Mouse (Mus musculus): ENCODE measurements around the gene Bag6.
A peak's percentile ranks its signal among the peaks of the same experiment; 100 is the strongest.

Gene Bag6

DNA sequence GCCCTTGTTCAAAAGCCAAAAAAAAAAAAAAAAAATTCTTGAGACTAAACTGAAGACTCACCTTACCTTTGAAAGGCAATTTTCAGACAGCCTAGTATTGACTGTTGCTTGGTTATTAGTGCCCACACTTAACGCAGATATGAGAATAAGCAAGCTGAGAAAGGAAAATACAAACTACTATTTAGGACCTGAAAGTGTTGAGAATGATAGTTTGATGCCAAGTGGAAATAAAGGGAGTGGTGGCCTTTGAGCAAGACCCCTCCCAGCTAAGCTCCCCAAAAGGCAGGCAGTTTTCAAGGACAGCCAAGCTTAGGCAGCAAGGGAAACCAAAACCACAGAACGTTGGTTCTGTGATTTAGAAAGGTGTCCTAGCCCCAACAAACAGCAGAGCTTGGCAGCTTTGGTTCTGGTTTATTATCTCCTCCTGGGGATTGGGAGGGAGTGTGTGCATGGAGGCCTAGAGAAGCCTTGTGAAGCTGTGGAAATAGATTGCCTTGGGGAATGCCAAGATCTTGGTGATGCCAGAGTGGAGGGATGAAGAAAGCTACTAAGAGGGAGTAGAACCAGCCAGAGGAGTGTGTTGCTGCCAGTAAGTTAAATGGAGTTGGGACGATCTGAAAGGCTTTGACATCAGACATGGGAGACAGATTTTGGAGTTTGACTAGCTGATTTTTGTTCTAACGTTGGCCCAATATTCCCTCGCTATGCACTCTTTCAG is 13.1 kb downstream of the Bag6 start:
- no peak for DNase-seq

DNA sequence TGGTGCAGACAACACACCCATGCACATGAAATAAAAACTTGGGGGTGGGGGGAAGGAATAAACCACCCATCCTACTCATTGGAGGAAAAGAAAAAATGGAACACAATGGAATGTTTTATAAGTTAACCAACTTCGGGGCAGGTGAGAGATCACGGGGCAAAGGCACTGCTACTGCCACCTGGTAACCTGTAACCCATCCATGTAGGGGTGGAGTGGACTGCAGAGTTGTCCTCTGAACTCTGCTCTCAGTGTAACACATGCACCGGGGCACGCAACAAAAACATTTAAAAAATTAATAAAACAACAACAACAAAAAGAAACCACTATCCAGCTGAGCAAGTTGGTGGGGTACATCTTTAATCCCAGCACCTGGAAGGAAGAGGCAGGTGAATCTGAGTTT is 17.1 kb downstream of the Bag6 start:
- no peak for DNase-seq

DNA sequence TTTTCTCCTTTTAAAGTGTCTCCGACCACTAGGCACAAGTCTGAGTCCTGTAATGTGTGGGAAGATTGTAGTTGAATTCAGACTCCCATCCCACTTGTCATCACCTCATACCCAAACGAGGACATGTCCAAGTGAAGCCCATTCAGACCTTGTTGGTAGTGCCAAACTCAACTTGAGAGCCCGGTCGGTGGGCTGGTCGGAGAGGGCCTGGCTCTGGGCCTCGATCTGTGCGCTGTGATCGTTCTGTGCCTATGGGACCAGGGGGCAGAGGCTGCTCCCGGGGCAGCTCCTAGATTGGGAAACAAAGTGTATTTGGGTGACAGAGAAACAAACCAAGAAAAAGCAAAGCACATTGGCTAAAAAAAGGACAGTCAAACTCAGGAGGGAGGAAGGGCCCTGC is 18.1 kb downstream of the Bag6 start:
- DNase-seq: no peak

DNA sequence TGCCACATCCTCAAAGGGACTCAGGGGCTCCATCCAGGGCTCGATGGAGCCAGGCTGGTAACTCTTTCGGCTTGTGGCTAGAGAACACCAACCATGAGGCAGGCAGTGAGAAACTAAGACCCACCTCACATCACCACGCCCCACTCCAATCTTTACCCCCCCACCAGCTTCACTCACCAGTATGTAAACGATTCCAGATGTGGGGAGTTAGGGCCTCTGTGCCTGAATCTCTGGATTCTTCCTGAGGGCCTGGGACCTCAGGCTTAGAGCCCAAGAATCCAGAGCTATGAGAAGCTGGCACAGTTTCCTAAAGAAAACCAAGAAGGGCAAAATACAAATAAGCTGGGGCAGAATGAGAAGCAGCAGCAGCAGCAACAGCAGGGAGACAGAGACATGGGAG is 19.0 kb downstream of the Bag6 start:
- DNase-seq: no peak

DNA sequence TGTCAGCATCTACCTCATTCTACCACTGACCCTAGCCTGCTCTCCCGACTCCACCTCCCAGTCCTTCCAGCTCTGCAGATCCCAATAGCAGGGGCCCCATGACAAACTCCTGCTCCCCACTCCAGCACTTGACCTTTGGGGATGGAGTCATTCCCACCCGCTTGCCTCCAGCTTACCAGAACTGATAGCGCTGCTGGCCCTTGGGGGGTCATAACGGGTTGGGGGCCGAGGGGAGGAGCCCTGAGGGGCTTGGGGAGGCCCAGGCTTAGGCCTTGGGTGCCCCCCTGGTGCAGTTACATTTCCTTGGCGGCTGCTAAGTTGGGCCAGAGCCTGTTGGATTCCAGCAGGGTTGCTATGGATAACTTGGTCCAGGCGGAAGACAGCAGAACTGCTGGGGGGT is 19.6 kb downstream of the Bag6 start:
- DNase-seq: no peak

DNA sequence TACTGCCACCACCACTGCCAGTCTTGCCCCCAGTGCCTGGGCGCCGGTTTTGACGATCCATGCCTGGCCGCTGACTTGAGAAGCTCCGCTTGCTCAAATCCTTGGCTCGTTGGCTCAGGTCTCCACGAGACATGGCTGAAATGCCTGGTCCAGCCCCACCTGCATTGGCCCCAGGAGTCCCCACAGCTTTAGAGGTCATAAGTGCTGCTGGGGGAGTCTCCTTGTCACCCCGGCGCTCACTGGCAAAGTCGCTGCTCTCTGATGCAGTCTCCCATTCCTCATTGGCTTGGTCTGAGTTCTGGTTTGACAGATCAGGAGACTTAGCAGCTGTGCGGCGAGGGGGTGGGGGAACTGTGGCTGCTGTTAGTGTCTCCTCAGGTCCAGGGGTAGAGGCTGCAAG is 20.5 kb downstream of the Bag6 start:
- DNase-seq: no peak

DNA sequence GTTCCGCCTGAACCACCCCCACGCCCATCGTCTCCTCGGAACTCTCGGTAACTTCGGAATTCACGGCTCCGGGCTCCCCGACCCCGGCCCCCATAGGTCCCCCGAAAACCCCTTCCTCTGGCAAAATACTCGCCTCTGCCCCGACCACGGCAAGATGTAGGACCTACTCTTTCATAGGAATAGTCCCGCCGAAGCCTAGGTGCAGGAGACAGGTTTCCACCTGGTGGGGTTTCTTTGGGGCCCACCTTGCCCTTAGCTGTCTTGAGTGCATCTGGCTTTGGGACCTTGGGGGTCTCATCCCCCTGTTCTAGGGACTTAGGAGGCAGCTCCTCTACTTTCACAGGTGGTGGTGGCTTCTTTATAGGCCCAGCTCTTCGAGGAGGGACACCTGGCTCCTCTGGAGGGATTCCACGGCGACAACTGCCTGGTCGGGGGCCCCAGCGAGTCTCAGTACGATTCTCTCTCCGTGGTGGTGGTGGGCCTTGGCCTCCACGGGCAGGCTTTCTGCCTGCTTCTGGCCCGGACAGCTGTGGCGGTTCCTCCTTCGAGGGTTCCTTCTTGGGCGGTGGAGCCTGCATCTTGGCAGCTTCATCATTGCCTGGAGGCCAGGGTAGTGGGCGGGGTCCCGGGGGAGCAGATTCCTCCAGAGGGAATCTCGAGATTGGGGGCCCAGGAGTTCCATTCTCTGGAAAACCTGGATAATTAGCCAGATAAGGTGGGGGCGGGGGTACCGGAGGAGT is 21.7 kb downstream of the Bag6 start:
- DNase-seq: no peak

DNA sequence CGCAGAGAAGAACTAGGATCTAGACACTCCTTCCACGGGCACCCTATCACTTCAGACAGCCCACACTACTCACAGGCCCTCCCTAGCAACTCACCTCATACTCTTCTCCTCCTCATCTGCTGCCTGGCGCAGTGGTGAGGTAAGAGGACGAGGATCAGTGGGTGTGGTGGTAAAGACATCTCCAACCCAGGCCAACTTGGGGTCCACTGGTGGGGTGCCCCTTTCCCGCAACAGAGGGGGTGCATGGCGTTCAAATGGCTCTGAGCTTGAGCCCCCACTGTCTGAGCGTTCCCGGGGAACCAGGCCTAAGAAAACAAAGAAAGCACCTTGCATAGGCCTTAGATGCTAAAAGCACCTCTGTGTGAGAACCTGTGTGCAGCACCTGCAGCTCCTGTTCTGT is 22.3 kb downstream of the Bag6 start:
- no peak for DNase-seq

DNA sequence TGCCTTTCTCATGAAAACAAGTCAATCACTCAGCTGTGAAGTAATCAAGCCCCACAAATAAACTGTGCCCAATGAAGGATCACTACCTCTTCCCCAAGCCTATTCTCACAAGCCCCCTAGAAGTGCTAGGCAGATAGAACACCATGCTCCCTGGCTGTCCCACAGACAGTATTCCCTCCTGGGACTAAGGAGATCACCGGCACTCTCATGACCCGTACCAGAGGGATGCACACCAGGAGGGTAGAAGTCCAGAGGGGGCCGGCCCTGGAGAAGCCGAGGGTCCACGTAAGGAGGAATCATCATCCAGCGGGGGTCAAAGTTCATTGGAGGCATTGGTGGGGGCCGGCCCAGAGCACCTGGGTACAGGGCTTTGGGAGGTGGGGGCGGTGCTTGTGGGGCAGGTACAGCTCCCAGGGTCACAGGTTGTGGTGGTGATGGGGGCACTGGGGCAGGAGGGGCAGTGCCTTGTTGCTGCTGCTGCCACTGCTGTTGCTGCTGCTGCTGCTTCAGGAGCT is 22.7 kb downstream of the Bag6 start:
- DNase-seq: no peak

DNA sequence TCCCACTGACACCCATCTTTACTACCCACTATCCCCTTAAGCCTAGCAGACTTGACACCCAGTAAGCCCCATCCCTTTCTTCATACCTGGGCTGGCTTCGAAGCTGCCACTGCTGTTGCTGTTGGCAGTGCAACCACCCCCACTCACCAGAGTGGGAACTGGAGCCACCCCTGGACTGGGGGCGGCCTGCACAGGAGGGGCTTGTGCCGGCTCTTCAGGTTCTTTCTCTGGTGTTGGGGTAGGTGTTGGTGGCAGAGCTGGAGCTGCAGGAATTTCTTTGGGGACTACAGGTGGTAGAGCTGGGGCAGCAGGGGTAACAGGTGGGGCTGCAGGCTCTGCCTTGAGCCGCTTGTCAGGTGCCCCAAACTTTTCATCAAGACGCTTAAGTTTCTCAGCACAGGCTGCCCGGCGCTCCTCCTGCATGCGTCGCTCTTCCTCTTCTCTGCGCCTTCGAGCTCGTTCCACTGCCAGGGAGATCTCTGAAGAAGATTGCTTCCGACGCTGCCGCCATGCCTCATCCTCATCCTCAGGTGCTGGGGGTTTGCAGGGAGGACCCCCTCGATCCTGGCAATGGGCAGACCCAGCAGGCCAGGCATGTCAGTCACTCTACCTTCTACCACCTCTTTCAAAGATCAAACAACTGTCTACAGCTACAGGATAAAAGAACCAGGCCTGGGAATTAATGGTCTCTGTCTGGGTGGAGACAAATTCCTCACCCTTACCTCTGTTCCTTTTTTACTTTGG is 24.0 kb downstream of the Bag6 start:
- no peak for DNase-seq

DNA sequence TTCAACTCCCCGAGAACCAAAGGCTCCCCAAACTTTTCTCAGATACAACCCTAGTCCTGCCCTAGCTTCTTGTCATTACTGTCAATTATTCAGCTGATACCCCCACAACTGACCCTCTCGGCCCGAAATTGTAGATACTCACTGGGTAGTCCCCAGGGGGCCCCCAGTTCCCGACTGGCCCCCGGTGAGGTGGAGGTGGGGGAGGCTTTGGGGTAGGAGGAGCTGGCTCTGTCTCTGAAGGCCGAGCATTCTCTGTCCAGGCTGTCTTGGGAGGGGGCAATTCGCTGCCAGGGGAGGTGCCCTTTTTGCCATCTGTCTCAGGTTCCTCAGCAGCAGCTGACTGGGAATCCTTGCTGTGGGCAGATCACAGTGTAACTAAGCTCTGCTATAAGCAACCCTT is 24.7 kb downstream of the Bag6 start:
- no peak for DNase-seq

DNA sequence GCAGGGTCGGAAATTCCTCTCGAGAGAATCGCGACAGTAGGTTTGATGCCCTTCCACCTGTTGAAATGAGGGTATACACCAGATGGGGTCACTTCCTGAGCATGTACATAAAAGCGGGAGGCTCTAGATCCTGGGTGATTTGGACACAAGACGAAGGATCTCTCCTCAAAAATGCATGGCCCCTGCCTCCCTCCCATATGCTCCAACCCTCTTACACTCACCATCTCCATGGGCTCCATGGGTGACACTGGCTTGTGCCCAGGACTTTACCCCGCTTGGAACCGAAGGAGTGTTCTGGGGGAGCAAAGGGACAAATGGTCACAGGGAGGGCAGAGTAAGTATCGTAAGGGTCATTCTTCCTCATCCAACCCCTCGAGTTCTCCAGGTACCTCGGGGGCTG is 26.4 kb downstream of the Bag6 start:
- no peak for DNase-seq

DNA sequence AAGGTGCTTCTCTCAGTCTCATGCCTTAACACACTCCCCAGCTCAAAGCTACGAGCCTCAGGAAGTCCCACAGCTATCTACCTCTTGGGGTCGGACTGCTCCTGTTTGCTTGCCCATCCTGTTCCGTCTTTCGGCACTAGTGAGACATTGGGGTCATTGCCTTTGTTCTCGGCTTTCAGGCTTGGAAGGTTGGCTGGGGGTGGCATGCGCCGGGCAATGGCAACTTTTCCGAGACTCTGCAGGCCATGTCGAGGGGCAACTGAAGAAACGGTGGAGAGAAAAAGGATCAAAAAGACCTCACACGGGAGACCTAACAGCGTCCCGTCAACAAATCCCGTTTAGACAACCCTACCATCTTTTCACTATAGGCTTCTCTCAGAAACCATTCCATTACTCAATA is 27.1 kb downstream of the Bag6 start:
- no peak for DNase-seq

DNA sequence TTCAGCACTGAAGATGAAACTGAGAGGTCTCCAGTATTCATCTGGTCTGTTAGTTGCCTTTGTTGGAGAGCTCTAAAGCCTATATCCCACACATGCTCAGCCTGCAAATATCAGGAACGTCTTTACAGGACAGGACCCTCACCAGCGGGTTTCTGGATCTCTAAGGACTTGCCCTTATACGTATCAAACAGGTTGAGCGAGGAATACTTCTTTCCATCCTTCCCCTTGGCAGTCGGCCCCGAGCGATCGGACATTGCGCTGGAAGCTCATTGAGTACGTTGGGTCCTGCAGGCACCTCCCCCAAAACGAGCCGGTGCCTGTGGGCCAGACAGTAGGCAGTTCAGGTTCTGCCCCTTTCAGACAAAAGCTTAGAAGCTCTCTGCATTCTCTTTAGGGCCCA is 27.8 kb downstream of the Bag6 start:
- DNase-seq: no peak

DNA sequence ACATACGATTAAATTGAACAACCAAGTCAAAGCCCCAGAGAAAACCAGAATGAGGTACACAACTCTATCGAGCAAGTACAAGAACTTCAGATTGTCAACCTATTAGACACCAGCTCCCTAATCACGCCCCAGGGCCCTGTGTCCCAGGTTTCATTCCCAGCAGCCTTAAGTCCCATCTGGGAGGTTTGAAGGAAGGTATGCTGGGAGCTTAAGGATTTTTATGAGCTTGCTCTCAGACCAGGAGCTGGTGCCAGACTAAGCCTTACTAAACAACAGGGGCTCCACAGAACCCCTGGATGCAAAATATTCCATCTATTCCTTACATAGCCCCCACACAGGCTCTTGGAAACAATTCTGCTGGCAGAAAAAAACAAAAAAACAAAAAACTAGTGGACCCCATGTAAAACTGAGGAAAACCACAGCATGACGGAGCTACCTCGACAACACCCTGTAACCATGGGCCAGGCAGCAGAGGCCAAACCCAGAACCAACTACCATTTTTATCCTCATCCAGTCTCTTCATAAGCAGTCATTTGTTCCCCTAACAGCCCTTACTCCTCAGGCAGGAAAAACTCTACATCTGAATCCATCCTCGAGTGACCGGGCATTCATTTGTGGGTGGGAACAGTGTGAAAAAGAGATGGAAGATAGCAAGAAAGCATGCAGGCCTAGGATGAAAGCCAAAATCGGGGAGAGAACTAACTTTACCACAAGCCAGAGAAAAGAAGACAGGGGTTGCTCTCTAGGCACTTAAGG is 28.5 kb downstream of the Bag6 start:
- DNase-seq: no peak

DNA sequence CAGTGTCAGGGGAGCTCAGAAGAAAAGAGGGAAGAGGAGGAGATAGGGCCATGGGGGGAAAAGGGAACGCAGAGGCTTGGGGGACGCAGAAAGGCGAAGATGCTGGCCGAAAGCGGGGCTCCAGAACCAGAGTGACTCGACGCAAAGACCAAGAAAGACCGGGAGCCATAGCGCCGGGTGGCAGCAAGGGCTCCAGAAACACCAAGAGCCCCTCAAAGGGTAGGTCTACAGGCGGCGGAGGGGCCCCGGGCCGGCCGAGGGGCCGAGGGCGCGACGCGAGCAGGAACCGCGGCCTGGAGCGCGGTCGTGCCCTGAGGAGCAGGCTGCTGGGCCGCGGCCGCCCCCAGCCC is 29.2 kb downstream of the Bag6 start:
- no peak for DNase-seq

DNA sequence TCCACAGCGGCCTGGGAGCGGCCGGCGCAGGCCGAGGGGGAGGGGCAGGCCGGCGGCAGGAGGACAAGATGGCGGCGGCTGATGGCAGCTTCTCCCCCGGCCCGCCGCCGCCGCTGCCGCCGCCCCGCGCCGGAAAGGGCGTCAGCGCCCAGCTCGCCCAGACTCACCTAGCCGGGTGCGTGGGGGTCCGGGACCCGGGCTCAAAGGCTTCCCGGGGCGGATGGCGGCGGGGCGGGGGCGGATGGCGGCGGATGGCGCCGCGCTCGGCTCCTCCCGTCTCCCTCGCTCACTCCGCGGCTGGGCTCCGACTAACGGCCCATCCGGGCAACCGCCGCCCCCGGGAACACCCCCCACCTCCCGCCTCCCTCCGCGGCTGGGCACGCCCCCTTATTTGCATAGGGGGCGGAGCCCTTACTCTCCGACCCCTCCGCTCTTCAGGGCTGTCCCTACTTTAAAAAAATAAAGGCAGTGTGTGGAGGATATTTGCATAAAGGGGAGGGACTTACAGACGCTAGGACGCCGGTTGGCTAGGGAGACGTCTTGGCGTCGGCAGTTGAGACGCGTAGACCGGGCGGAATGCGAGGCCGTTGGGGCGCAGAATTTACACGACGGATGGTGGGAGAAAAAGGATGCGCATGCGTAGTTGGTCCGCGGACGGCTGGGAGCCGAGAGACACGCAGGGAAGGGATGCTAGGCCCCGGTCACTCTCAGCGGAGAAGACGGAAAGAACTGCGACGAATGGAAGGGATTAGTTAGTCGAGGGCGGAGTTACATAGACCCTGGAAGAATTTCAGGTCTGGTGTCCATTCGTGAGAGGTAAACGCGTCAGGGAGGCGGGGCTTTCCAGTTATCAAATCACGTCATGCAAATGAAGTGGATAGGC is 29.8 kb downstream of the Bag6 start, which contains the start of gene Prrc2a:
Prrc2a (minus strand) TSS at position 330 of the 883 bp plus-strand sequence.
- peak; percentile 97 for DNase-seq

DNA sequence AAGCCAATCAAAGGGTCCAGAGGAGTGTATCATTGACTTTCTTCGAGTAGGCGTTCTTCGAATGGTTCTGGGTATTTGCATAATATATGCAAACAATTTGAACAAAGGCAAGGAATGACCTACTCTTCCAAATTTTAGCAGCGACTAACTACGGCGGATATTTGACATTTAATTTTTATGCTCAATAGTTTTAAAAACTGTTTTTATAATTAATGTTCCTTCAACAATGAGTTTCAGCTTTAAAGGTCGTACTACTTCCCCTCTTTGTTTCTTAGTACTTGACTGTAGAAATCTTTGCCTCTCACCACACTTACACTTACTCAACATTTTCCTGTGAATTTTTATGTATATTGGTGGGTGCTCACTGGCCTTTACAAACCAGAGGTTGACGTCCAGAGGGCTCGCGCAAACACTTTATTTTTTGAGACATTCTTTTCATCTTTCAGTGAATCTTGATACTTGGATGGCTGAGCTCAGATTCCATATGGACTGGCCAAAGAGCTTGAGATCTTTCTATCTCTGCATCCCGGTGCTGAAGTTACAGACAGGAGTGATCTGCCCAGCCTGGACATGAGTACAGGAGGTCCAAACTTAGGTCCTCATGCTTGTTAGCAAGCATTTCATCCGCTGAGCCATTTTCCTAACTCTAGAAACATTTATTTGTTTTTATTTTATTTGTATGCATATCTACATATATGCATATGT is 30.6 kb downstream of the Bag6 start:
- no peak for DNase-seq

DNA sequence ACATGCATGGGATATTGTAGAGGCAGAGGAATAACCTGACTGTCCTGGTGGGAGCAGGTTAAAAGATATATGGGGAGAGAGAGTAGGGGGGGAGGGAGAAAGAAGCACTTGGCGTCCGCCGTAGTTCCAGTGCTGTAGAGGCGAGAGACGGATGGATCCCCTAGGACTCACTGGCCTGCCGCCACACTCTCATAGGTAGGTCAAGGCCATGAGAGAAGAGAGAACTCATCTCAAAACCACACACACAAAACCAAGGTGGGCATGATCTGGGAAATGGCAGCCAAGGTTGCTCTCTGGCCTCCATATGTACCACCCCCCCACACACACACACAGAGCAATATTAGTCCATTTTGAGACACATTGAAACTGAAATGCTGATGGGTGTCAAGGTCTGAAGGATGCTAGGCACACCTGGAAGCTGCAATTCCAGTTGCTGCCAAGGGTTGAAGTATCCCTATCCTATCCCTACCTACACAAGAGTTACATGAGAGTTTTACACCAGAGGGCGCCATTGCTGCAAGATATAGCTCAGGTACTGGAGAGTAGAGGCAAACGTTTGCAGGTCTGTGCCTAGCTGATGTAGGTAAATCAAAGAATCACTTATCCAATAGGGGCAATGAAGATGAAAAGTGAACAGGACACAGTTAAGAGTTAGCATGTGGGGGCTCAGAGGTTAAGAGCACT is 31.5 kb downstream of the Bag6 start:
- DNase-seq: peak; percentile 80 to 82

DNA sequence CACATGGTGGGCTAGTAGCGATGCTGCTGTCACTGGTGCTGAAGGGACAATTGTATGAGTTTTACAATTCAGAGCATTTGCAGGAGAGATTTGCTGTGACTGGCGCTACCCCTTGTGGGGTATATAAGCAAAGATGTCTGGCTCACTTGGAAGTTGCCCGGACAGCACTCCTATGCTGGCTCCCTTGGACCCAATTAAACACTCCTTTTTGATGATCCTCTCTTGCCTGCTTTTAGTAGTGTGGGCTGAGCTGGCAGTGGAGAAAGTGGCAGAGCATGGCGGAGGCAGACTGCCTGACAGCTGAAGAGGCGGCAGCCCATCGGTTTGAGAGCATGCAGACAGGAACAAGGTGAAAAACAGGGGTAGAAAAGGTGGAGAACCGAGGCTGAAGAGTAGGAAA is 32.8 kb downstream of the Bag6 start:
- no peak for DNase-seq

All from B cell, adult 2 months (primary cell).